Mouse (Mus musculus) lung, postnatal 36 days (tissue): ENCODE results near the gene Chrng.

Experiments
- DNase-seq: peaks from one replicate; pipeline ENCODE4 v3.0.0; 2022; ENCODE audit warnings: mixed read lengths

Chrng gene

DNA sequence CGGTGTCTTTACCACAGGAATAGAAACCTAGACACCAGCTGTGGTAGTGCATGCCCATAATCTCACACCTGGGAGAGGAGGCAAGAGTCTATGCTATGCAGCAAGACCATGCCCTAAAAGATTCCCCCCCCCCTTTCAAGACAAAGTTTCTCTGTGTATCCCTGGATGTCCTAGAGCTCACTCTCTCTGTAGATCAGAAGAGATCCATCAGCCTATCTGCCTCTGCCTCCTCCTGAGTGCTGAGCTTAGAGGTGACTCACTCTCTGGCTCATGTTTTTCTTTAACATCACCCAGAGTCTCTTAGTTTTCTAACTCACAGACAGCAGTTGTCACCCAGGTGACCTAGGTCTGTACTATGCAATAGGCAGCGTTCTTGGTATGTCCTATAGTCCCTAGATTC is 54.9 kb downstream of the Chrng start:
- no peak for DNase-seq
